Mouse (Mus musculus) brain, embryonic 14.5 days (tissue): ENCODE data around the gene BC048403. TPM values are rescaled to one million over a fixed set of nuclear protein-coding genes. Genes with fewer than 3 reads are reported as not detected.

Experiments
- DNase-seq: peaks from one replicate; pipeline ENCODE4 v3.0.0-alpha.2; 2011; ENCODE audit warnings: low read depth
- CTCF ChIP-seq: fragments of 200-500 bp; IDR thresholded peaks from 2 replicates; pipeline ENCODE4 v1.5.1; 2012; ENCODE audit warnings: inconsistent platforms, mild to moderate bottlenecking, moderate library complexity, borderline replicate concordance; ENCODE audit not compliant: insufficient read depth, insufficient read length; ENCODE audit errors: extremely low read depth
- POLR2A ChIP-seq: fragments of 200-500 bp; IDR thresholded peaks from 2 replicates; pipeline ENCODE4 v1.6.1; 2012; ENCODE audit warnings: mild to moderate bottlenecking, inconsistent platforms, borderline replicate concordance; ENCODE audit not compliant: poor library complexity, insufficient read depth, insufficient read length, severe bottlenecking; ENCODE audit errors: extremely low read depth
- polyA plus RNA-seq: library from polyadenylated mRNA; depleted of rRNA; stranded (reverse); fragments of >200 nt; gene quantifications from 2 replicates; pipeline ENCODE4 v1.2.3, GENCODE M21; 2012; rRNA removed

Gene BC048403
- polyA plus RNA-seq, 1 experiment = 4.8 TPM

GRCm38 (mm10) chr10:121788536-121788935 is 48.8 kb downstream of the BC048403 start:
- TF ChIP-seq CTCF (no peak), POLR2A (no peak)
- no peak for DNase-seq

DNA sequence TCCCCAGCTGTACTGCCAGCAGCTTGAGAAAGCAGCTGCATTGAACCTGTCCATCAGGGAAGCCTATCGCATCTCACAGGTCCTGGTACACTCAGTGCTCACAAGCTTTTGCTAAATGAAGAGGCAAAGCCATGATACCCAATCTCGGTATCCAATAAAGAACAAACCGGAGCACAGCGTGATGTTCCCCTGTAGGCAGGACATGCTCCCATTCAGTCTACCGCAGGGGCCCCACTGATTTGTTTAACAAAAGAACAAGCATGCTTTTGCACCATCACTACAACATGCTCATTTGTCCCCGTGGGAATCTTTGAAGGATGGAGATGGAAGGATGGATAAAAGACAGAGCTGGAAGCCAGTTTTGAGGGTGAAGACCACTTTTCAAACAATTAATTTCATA is 50.3 kb downstream of the BC048403 start:
- DNase-seq = peak; percentile 27
- no peak for TF ChIP-seq CTCF
- no peak for TF ChIP-seq POLR2A

DNA sequence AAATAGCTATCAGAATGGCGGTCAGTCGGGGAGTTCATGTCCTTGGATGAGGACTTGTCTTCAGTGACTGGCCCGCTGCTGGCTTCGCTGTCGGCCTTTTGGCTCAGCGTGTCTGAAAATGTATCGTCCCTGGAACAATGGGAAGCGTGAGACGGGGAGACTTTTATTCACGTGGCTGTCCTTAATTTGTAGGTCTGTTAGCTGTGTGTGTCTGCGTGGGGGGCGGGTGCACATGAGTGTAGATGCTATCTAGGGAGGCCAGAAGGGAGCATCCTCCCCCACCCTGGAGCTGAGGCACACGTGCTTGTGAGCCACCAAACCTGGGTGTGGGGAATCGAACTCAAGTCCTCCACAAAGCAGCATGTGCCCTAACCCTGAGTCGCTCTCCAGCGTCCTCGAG is 52.9 kb downstream of the BC048403 start:
- TF ChIP-seq POLR2A = no peak
- no peak for TF ChIP-seq CTCF
- DNase-seq = no peak

- no peak for TF ChIP-seq CTCF
- no peak for TF ChIP-seq POLR2A
- DNase-seq = no peak
These were observed 54.7 kb downstream of the BC048403 start for GRCm38 (mm10) chr10:121794486-121794885.

DNA sequence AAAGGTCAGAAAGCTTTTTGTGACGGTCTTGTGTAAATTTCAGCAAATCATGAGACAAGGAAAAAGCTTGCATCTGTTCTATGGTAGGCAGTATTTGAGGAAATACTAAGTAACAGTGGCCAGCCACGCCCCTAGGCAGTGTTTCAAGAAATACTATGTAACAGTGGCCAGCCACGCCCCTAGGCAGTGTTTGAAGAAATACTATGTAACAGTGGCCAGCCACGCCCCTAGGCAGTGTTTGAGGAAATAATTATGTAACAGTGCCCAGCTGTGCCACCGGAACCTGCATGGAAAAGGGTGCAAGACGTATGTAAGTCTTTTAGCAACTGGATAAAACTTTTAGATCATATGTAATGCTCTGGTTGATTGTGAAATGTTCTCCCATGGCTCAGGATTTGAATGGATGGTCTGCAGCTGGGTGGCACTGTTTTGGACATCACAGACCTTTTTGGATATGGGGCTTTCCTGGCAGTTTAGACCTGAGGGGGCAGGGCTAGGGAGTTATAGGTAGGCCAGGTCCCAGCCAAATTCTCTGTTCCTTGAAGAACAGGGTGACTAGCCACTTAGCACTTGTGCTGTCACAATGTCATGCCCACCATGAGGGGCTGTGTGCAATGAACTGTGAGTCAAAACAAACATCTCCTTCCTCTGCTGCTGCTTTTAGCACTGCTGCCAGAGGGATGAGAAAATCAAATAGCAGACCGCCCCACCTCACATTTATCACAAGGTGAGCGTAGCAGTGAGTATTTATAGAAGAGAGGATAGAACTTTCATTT is 56.5 kb downstream of the BC048403 start:
- no peak for TF ChIP-seq POLR2A
- no peak for TF ChIP-seq CTCF
- no peak for DNase-seq

GRCm38 (mm10) chr10:121800041-121800440 is 60.3 kb downstream of the BC048403 start:
- TF ChIP-seq POLR2A (no peak), CTCF (no peak)
- DNase-seq = no peak

Other genes with a start within 250 kb of the BC048403 start
- 28.1 and 31.8 TPM in 2 replicates for gene Tbk1, start 153.2 kb upstream of the BC048403 start, polyA plus RNA-seq
- 78.9 and 84.4 TPM in 2 replicates for gene Xpot, start 113.6 kb upstream of the BC048403 start, polyA plus RNA-seq
- gene D930020B18Rik, start 98.3 kb upstream of the BC048403 start, polyA plus RNA-seq = 0.14 TPM in 2 replicates